Mouse (Mus musculus) CD4-positive, CD25-positive, alpha-beta regulatory T cell, adult 2 months (primary cell): ENCODE data around the gene Gnb3.

ENCODE experiments used
- DNase-seq: peaks from one replicate; pipeline ENCODE4 v3.0.0-alpha.2; 2012; ENCODE audit warnings: low read depth, low spot score

Gnb3 gene

DNA sequence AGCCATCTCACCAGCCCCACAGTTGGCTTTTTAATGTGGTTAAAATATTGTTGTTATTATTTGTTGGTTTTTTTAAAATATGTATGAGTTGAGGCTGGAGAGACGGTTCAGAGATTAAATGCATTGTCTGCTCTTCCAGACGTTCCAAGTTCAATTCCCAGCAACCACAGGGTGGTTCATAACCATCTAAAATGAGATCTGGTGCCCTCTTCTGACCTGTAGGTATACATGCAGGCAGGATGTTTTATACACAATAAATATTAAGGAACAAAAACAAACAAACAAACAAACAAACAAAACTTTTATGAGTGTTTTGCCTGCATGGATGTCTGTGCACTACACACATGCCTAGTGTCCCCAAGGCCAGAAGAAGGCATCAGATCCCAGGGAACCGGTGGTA, 37.0 kb downstream of the Gnb3 start:
- no peak for DNase-seq

- peak; percentile 31 for DNase-seq
Observed at GRCm38 (mm10) chr6:124802400-124802799, 37.7 kb downstream of the Gnb3 start.

GRCm38 (mm10) chr6:124796200-124796599, 43.9 kb downstream of the Gnb3 start:
- no peak for DNase-seq

DNA sequence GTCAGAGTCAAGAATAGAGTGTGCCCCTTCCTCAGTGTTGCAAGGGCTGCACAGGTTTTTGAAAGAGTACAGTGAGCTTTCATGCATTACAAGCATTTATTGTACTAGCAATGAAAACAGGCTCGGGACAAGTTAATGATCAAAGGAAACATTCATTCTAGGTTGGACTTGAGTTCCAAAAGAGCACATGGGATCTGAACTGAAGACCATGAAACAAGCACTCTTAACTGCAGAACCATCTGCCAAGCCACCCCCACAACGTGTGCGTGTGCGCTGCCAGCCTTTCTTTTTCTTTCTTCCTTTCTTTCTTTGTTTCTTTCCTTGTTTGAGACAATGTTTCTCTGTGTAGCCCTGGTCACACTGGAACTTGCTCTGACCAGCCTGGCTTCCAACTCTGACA, 44.3 kb downstream of the Gnb3 start:
- DNase-seq, result no peak

DNA sequence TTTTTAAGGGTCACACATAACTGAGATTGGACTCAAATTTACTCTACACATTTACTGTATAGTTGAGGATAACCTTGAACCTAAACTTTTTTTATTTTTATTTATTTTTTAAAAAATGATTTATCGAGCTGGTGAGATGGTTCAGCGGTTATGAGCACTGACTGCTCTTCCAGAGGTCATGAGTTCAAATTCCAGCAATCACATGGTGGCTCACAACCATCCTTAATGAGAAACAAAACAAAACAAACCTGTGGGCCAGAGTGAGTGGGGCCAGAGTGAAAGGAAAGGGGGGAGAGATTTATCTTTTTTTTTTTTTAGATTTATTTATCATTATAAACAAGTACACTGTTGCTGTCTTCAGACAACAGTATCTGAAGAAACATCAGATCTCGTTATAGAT, 48.2 kb downstream of the Gnb3 start:
- no peak for DNase-seq

DNA sequence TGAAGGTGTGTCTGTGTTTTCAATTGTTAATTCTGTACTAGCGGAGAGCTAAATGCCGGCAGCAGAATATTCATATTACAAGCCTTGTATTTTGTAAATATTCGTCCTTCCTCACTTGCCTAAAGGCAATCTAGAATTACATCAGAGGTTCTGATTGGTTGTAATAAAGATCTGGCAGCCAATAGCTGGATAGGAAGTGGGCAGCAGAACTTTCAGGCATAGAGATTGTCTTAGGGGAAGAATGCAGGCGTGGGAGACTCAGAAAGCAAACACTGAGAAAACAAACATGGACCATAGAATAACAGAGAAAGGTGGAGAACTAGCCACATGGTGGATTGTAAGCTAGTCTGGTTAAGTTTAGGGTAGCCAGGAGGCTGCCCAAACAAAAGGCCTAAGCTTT, 50.0 kb downstream of the Gnb3 start:
- no peak for DNase-seq

GRCm38 (mm10) chr6:124789519-124789918, 50.6 kb downstream of the Gnb3 start:
- DNase-seq, result no peak

DNA sequence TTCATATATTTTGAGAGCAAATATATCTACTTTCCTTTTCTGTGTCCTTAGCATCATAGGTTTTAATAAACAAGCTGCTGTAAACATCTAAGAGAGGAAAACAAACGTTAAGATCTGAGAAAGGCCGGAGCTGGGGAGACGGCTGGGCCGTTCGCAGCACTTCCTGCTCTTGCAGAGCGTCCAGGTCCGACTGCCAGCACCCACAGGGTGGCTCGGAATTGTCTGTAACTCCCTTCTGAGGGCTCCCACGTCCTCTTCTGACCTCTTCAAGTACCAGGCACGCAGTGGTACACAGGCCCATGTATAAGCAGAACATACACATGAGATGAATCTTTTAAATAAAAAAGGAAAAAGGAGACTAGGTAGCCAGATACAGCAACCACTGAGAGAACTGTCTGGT, 52.4 kb downstream of the Gnb3 start:
- DNase-seq, result no peak

- no peak for DNase-seq
Observed at GRCm38 (mm10) chr6:124786756-124787420, 53.2 kb downstream of the Gnb3 start.
